Mouse (Mus musculus) spleen, adult 2 months (tissue): ENCODE measurements at regions not wholly inside any gene's neighbourhood (a gene's known extent, or its start where the extent isn't known, plus 50 kb on each side); places are given as distances from the start of the nearest gene placed in this dataset.

ENCODE experiments used
- CTCF ChIP-seq: fragments of 200-500 bp; IDR thresholded peaks from 2 replicates; pipeline ENCODE4 v1.5.1; 2011; ENCODE audit warnings: mild to moderate bottlenecking, inconsistent platforms; ENCODE audit not compliant: insufficient read depth, insufficient read length, insufficient replicate concordance; ENCODE audit errors: extremely low read depth
- POLR2A ChIP-seq: fragments of 200-500 bp; IDR thresholded peaks from 2 replicates; pipeline ENCODE4 v1.6.1; 2011; ENCODE audit warnings: low read depth, low read length, inconsistent platforms

DNA sequence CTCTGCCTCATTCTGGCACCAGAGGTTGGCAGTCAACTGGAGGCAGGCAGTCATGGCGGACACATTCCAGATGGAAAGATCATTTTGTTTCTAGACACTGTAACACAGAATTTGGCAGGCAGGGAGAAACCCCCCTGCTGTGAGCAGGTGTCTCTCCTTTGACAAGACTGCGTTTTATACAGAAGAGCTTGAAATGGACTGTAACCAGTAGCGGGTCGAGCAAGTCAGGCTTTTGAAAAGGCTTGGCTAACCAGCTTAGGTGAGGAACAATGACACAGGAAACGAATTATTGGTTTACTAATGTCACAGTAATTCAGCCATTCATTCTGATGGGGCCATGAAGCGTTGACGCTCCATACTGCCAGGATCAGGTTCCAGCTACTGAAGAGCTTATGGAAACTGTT is 275.3 kb upstream of the Slc24a5 start:
- no peak for TF ChIP-seq POLR2A
- TF ChIP-seq CTCF = no peak
